Mouse (Mus musculus): ENCODE data around the gene Zc3h15.
"Not testable (repeated sequence)": the region's sequence is repeated elsewhere in the genome, so short reads cannot be mapped to it uniquely, and the experiment has no call there.

Zc3h15 gene

DNA sequence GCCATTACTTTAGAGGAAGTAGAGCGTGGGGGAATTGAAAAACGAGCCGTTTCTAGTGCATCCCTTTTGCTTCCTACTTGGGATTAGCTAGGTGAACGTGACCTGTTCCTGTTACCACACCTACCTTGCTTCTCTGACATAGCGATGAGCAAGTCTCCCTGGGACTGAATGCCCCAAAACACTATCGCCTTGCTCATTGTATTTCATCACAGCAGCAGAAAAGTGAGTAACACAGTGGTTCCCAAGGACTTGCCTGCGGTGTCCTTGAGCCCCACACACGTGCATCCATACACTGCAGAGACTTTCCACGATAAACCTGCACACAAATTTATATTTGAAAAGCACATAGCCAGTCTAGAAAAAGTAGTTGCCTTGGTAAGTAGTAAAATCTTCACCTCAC lies 30.7 kb downstream of the Zc3h15 start:
- no peak for DNase-seq

DNA sequence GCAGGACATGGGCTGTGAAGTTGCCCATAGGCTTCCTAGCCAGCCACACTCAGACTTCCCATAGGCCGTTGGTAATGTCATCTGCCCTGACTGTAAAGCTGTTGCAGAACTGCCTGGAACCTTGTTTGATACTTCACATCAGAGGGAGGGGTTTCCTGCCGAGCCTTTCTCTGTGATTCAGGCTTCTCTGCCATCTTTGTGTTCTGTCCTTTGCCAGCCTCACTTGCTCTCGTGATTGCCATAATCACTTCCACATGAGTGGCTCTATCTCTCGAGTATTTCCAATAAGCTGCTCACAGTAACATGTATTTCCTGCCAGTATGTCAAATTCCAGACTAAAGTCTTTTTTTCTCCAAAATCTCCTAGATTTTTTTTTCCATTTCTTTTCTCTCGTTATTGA lies 31.4 kb downstream of the Zc3h15 start:
- DNase-seq, result no peak

DNA sequence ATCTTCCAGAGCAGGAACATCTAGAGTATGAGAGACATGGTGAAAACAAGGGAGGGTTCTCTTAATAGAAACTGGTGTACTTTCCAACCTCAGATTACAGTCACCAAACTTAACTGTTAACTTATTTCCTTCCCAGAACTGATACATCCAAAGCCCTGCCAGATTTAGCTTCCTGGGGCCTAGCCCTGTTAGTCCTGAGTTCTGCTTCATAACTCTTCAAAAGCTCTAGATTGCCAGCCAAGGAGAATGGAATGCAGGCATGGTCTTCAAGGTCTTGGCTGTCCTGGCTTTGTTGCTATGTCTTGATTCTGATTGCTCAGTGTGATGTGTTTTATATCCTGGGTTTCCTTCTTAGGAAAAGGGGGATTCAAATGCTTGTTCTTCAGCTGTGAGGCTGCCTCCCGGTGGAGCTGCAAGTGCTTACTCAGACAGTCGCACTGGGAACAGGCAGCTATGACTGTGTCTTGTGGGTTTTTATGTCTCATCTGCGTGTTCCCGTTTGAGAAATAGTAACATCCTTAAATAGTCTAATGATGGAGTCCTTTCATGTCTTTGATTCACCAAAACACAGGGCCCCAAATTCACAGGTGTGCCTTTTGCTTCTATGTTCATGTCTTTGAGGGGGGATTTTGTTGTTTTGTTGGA lies 32.1 kb downstream of the Zc3h15 start:
- DNase-seq, result no peak

DNA sequence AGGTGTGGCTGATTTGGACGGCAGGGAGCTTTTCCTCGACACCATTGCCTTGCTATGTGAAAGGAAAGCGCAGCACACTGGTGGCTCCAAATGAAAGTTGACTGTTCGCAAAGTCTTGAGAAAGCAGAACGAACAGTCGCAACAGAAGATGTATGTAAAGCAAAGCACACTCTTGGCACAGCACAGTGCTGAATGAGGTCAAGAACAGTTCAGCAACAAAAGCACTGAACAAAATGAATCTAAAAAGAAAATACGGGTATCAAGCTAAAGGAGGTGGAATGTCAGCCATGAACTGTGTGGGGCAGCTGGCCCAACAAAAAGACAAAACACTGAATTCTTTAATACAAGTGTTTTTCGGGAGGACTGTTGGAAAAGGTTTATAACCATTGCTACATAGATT lies 37.1 kb downstream of the Zc3h15 start:
- DNase-seq, result no peak

DNA sequence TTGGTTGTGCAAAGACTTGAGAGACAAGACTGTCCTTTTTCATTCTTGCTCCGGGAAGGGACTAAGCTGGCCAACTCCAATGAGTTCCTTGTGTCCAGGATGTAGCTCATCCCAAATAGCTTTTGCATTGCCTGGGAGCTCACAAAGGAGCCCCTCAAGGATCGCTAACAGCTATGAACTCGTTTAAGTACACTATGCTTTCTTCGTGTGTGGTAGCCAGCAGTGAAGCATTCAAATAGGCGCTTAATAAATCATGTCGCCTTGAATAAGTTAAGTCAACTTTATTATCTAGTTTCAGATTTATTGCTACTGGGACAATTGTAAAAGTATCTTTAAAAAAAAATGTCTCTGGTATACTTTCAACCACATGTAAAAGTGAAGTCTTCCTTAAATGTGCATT lies 37.5 kb downstream of the Zc3h15 start:
- DNase-seq, result no peak

DNA sequence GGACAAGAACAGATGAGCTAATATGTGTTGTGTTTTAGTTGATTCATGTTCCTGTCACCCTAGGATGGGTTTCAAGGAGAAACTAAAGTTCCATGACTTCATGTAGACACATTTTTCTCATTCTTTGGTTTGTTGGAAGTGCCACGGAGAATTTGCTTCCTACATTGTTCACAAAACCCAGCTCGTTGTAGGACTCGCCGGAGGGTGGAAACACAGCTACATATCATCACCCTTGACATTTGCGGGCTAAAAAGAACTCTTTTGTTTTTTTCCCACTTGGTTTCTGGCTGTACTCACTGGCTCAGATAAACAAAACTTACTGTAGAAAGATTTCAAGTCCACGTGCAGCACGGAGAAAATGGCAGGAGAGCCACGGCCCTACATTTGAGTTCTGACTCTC lies 38.0 kb downstream of the Zc3h15 start:
- DNase-seq, result no peak

DNA sequence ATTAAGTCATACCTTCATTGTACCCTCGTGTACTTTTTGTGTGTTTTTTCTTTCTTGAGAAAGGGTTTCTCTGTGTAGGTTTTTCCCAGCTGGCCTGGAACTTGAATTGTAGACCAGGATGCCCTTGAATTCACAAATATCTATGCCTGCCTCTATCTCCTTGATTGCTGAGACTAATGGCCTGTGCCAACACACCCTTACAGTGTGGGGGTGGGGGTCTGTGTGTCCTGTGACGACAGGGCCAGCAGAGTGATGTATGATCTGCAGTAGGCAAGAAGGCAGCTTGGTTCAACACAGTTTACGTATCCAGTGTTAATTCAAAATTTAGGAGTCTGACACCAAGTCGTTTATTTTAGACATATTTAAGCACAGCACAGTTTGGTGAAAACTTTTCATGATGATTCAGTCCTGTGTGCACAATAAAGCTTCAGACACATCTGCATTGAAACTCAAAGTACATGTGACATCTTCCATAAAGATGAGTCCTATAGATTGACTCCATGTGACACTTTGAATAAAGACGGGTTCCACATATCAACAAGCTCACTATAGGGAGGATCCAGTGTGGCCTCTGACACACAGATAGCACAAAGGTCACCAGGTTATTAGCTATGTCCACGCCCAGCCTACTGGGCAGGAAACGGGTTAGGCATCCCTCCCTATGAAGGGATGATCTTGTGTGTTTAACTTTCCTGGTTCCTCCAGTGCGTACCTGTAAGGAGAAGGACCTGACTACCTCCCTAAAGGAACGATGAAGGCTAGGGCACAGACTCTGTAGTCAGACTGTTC lies 39.7 kb downstream of the Zc3h15 start:
- no peak for DNase-seq

DNA sequence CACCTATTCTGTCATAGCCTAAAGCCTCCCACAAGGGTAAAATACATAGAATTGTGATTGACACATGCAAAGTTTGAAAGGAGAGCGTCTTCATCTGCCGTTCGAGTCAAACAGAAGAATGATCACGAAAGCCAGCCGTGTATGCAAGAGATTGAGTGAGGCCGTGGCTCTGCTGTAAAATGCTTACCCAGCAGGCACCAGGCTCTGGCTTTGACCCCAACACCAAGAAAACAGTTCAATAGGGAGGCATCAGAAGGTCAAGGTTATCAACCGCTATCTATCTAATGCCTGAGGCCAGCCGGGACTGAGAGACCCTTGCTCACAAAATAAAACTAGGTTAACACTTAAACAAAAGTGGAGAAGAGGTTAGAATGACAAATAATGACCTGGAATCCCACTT lies 40.5 kb downstream of the Zc3h15 start:
- no peak for DNase-seq

DNA sequence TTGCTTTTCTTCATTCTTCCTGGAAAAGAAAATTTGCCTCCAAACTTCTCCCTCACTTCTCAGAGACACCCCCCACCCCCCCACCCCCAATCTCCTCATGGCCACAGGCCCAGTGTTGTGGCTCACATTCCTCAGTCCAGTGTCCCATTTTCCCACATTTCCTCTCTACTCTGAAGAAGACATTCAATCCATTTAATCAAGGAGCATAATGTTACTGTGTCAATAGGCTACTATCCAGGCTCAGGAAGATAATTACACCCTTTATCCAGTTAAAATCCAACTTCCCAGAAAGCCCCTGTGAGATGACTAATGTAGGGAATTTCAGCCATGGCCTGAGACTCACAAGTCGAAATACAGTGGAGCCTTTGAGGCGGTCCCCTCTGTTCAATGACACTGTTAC lies 46.1 kb downstream of the Zc3h15 start:
- DNase-seq, result no peak

DNA sequence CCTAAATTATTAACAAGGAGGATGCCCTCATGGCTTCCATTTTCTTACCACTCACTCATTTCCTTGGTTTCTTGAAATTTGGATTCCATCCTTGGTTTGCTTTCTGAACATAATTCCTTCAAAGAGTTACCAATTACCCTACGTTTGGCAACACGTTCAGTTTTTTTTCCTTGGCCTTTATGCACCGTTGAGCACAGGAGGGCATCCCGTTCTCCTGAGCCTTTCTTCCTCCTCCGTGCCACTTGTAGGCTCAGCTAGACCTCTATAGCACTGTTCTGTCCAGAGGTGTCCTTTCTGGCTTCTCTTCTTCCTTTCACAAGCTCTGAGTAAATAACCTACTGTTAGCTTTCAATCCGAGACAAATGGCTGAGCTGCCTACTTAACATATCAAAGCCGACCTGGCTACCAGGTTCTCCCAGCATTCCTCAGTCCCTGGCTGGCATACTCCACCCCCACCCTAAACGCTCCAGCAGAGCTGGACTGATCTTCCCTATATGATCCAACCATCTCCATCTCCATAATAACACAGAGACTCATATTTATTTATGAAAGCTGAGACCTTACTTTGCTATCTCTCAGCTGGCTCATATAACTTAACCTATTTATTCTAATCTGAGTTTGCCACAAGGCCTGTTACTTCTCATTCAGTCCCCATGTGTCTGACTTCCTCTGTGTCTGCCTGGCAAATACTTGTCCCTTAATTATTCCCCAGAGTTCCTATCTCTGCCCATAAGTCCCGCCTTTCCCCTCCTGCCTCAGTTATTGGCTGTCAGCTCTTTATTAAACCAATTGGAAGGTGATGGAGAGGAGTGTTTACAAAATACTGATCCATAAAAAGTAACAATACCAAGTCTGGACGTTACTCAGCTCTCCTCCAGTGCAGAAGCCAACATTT lies 48.7 kb downstream of the Zc3h15 start:
- DNase-seq, result no peak

DNA sequence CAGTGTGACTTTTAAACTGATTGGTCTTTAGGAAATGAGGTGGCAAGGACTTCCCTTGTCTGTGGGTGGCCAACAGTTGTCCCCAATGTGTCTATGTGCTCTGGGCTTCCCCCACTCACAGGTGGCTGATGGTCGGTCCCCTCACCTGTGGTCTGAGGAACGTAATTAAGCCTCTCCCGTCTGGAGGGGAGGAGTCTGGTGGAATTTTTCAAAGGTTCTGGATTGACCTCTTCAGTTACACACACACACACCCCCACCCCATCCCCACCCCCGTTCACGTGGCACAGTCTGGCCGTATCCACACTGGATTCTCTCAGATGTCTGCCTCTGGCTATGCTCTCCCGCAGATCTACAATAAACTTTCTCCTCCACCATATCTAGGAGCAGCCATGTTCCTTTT lies 49.8 kb downstream of the Zc3h15 start:
- no peak for DNase-seq

DNA sequence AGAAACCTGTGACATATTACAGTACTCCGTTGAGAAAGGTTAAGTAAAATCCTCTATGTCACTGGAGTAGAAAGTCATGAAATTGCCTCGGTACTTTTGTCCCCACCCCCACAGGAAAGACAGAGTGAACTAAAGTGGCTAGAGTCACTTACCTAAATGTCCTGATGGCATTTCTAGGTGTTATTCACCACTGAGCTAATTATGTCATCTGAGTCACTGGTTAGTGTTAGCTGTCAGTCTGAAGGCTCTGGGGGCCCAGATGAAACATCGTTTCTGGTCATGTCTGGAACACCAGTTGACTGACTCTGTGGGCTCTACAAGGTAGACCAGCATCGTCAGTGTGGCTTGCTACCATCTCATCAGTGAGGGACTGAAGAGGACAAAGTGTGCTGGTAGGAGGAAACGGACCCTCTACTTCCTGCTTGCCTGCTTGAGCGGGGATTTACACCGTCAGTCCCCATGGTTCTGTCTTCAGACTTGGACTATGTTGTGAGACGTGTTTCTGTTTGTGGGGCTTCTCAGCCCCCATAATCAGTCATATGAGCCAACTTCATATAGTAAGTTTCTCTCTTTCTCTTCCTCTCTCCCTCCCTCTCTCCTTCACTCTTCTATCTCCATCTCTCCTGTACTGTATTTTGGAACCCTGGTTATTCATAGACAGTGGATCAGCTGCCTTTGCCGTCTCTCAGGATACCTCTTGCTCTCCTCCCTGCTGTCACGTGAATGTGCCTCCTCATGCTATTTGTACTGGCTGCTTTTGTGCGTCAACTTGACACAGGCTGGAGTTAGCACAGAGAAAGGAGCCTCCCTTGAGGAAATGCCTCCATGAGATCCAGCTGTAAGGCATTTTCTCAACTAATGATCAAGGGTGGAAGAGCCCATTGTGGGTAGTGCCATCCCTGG lies 51.4 kb downstream of the Zc3h15 start:
- DNase-seq, result no peak

DNA sequence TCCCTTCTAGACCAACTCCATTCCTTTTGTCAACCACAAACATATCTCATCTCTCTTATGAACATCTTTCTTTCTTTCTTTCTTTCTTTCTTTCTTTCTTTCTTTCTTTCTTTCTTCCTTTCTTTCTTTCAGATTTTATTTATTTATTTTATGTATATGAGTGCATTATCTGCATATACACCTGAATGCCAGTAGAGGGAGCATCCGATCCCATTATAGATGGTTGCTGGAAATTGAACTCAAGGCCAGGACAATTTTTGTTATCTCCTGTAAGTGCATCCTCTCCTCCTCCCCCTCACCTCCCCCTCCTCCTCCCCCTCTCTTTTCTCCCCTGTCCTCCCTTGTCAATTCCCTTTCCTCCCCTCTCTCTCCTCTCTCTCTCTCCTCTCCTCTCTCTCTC lies 54.2 kb downstream of the Zc3h15 start:
- no peak for DNase-seq

DNA sequence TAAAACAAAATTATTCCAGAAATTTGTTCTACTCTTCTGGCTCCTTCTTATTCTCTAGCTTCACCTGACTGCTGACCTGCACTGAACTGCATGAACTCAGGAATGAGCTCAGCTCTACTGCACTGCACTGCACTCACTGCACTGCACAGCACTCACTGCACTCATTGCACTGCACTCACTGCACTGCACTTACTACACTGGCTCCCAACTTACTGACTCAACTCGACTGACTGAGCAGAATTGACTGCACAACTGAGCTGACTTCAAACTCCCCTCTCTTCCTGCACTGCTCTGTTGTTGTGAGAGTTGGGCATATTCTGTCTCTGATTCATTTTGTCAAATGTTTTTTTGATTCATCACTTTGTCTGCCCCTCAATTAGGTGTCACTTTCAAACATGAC lies 55.1 kb downstream of the Zc3h15 start:
- DNase-seq, result no peak

DNA sequence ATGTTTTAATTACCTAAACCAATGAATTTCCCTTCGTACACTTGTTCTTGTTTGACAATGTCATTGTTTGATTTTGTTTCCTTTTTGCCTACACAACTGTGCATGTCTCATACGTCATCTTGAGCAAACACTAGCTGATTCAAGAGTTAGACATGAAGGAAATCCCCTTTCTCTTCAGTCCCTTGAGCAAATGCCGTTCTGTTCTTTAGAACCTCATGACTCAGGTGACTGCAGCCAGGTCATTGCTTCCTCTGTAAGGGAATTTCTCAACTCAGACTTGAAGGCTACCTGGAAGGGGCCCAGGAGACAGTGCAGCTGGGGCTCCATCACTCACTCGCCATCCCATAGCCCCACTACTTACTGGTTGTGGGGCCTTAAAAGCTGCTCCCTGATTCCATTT lies 56.4 kb downstream of the Zc3h15 start:
- DNase-seq, result no peak

DNA sequence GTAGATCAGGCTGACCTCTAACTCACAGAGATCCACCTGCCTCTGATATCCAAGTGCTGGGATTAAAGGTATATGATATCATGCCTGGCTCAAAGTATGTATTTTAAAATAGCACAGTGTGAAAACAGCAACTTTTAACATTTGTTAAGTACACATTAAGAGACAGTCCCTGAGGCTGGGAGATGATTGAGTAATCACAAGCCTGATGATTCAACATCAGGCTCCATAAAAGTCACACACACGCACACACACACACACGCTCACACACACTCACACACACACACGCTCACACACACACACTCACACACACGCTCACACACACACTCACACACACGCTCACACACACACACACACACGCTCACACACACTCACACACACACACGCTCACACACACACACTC lies 58.2 kb downstream of the Zc3h15 start:
- DNase-seq, result no peak

DNA sequence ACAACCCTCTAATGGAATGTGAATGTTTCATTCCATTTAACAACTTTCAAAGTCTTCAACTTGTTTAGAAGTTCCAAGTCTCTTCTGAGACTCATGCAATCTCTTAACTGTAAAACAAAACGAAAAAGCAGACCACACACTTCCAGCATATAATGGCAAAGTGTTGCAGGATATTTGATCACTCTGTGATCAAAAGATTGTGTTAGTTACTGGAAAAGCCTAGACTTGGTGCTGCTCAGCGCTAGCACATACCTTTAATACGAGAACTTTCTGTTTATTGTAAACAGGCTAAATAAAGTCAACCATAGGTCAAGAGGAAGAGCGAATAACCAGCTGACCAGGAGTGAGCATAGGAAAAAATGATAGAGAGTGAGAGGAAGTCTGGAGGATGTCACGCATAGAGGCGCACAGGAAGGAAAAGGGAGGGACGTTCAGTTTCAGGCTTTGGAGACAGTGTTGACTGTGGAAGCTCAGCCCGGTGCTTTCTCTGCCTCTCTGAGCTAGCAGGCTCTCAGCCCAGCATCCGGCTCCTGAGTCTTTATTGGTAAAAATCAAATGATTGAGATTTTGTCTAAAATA lies 61.4 kb downstream of the Zc3h15 start:
- no peak for DNase-seq

DNA sequence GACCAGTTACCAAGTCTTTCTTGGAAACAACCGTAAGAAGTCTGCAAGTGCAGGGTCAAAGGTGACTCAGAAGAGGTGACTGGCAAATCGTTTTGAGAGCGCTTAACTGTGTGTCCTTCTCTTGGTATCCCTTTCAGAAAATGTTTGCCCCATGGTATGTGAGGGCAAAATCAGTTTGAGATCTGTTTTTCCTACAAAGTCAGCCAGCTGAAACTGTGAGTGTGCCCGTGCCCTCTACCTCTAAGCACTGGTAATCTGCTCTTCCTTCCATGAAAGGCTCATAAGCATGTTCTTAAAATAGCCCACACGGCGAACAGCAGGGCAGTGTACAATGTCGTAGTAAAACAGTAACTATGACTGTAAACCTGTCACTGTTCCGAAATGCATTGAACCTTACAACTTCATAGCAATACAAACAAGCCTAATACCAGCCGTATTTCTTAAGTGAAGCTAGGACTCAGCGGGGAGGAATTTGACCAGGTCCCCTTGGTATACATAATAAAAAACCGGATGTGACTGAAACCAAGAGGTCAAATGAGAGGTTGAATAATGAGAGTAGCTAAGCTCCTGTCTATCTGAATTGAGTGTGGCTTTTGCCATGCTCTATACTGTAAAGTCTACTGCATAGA lies 65.8 kb downstream of the Zc3h15 start:
- no peak for DNase-seq

DNA sequence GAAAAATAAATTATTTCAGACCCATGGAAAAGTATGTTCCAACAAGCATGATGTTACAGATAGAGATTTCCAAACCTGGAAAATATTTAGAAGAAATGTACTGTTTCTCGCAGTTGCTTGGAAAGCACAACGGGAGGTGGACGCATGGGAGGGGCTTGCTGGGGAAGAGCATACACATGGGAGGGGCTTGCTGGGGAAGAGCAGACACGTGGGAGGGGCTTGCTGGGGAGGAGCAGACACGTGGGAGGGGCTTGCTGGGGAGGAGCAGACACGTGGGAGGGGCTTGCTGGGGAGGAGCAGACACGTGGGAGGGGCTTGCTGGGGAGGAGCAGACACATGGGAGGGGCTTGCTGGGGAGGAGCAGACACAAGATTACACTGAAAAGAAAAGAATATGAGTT lies 69.0 kb downstream of the Zc3h15 start:
- DNase-seq, result not testable (repeated sequence)

DNA sequence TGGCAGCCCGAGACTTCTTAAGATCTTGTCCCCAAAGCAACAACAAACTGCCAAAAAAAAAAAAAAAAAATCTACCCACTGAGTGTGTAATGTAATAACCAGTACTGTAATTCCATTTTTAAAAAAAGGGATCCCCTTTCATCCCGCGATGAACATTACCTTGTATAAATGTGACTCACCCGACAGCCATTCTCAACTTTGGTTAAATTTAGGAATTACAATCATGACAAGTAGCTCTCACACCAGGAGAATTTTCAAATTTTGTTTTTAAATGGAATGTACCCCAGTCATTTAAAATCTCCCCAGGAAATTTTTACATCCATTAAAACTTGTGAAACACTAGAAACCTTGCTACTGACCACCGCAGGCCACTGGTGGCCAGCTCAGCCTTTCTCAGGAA lies 69.7 kb downstream of the Zc3h15 start:
- no peak for DNase-seq

Data from cerebellum, postnatal 25 days (tissue).